Mouse (Mus musculus): ENCODE results near the gene Pik3r5. TPM values are rescaled to one million over a fixed set of nuclear protein-coding genes. Genes with fewer than 3 reads are reported as not detected.

Pik3r5 gene
- total and polyA plus RNA-seq, 2 experiments from 2014 or later = 0.65 to 1.4 TPM

DNA sequence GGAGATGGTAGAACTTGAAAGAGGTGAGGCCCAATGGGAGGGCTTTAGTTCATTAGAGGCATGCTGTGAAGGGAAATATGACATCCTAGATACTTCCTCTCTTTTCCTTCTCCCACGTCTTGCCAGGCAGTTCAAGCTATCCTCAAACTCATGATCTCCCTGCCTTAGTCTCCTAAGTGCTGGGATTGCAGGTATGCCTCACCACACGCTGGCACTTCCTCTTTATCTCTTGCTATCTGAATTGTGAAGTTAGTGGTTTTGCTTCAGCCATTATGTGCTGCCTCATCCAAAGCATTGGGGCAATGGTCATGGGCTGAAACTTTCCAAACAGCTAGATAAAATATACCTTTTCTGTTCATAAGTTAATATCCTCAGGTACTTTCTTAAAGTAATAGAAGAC lies 77.3 kb downstream of the Pik3r5 start:
- Histone ChIP-seq H3K9me3 (ENCODE audit: low read length) (no peaks in the 10 kb centered on the region), H3K4me1 (ENCODE audit: insufficient read depth, low read length) (no peaks in the 10 kb centered on the region), H3K9ac (replicated peaks; ENCODE audit: low read length) (no peak overlapping the region), H3K27me3 (ENCODE audit: insufficient read depth, low read length) (no peaks in the 10 kb centered on the region), H3K4me3 (ENCODE audit: low read length) (no peak overlapping the region), H3K27ac (no peak overlapping the region), H3K36me3 (ENCODE audit: insufficient read depth, low read length) (no peaks in the 10 kb centered on the region), H3K4me2 (ENCODE audit: low read depth, low read length) (no peak overlapping the region)
- no peak for TF ChIP-seq CTCF (IDR thresholded peaks at IDR 0.05; ENCODE audit: low read depth)
- no peak for DNase-seq (ENCODE audit: low spot score)
- WGBS = 69% methylated on average over 2 of the region's 2 CpGs
- no peak for ATAC-seq

GRCm38 (mm10) chr11:68513969-68514368 lies 82.0 kb downstream of the Pik3r5 start:
- no peak overlapping the region for H3K27ac ChIP-seq
- no peak for ATAC-seq
- no peaks in the 10 kb centered on the region for H3K9me3 ChIP-seq (ENCODE audit: low read length)
- no peaks in the 10 kb centered on the region for H3K4me1 ChIP-seq (ENCODE audit: insufficient read depth, low read length)
- TF ChIP-seq CTCF (IDR thresholded peaks at IDR 0.05; ENCODE audit: low read depth) = no peak
- no peak overlapping the region for H3K4me2 ChIP-seq (ENCODE audit: low read depth, low read length)
- DNase-seq (ENCODE audit: low spot score) = no peak
- H3K4me3 ChIP-seq (ENCODE audit: low read length) = no peak overlapping the region
- WGBS = 49% methylated on average over 3 of the region's 3 CpGs
- no peaks in the 10 kb centered on the region for H3K36me3 ChIP-seq (ENCODE audit: insufficient read depth, low read length)
- no peaks in the 10 kb centered on the region for H3K27me3 ChIP-seq (ENCODE audit: insufficient read depth, low read length)
- H3K9ac ChIP-seq (replicated peaks; ENCODE audit: low read length) = no peak overlapping the region

- Histone ChIP-seq H3K9me3 (ENCODE audit: low read length) (0 out of 2 replicates have a peak, but pooled peaks cover 3% of the 10 kb centered on the region), H3K27ac (no peak overlapping the region), H3K9ac (replicated peaks; ENCODE audit: low read length) (no peak overlapping the region), H3K36me3 (ENCODE audit: insufficient read depth, low read length) (no peaks in the 10 kb centered on the region), H3K4me2 (ENCODE audit: low read depth, low read length) (no peak overlapping the region), H3K4me3 (ENCODE audit: low read length) (no peak overlapping the region), H3K4me1 (ENCODE audit: insufficient read depth, low read length) (no peaks in the 10 kb centered on the region), H3K27me3 (ENCODE audit: insufficient read depth, low read length) (no peaks in the 10 kb centered on the region)
- DNase-seq (ENCODE audit: low spot score) = no peak
- ATAC-seq = no peak
- WGBS = 94% methylated on average over 4 of the region's 4 CpGs
- no peak for TF ChIP-seq CTCF (IDR thresholded peaks at IDR 0.05; ENCODE audit: low read depth)
Observed at GRCm38 (mm10) chr11:68519362-68519761, 87.4 kb downstream of the Pik3r5 start.

DNA sequence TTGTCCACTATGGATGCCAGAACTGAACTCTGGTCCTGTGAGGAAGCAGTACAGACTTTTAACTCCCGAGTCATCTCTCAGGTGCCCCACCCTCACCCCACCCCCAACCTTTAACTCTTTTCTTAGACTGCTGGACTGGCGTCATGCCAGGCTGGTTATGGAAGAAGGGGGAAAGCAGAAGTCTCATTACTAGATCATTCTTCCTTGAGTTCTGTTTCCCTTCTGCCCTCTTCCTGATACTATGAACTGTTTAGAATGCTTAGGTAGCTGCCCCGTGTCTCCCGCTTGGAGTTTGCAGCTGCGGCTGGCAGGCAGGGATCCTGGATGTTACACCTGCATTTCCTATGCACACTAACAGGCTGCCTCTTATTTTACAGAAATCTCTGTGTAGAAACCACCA lies 87.9 kb downstream of the Pik3r5 start:
- Histone ChIP-seq H3K4me1 (ENCODE audit: insufficient read depth, low read length) (no peaks in the 10 kb centered on the region), H3K9me3 (ENCODE audit: low read length) (0 out of 2 replicates have a peak, but pooled peaks cover 3% of the 10 kb centered on the region), H3K4me3 (ENCODE audit: low read length) (no peak overlapping the region), H3K27ac (no peak overlapping the region), H3K4me2 (ENCODE audit: low read depth, low read length) (no peak overlapping the region), H3K9ac (replicated peaks; ENCODE audit: low read length) (no peak overlapping the region), H3K27me3 (ENCODE audit: insufficient read depth, low read length) (no peaks in the 10 kb centered on the region), H3K36me3 (ENCODE audit: insufficient read depth, low read length) (no peaks in the 10 kb centered on the region)
- WGBS = 83% methylated on average over 5 of the region's 5 CpGs
- DNase-seq (ENCODE audit: low spot score) = no peak
- no peak for TF ChIP-seq CTCF (IDR thresholded peaks at IDR 0.05; ENCODE audit: low read depth)
- ATAC-seq = no peak

DNA sequence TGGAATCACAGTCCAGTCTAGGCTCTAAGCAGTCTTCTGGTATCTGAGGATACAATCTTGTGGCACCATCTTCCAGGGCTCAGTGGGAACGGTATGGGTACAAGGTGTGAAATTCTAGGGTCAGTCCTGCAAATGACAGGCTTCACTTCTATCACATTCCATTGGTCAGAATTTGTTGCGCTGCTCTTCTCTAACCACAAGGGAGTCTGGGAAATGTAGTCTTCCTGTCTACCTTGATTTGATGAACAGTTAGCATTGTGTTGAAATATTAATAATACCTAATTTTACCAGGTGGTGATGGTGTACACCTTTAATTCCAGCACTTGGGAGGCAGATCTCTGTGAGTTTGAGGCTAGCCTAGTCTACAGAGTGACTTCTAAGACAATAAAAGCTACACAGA lies 88.5 kb downstream of the Pik3r5 start:
- no peaks in the 10 kb centered on the region for H3K36me3 ChIP-seq (ENCODE audit: insufficient read depth, low read length)
- no peak for TF ChIP-seq CTCF (IDR thresholded peaks at IDR 0.05; ENCODE audit: low read depth)
- WGBS = 90% methylated on average over 2 of the region's 2 CpGs

GRCm38 (mm10) chr11:68521352-68521751 lies 89.4 kb downstream of the Pik3r5 start:
- H3K9ac ChIP-seq (replicated peaks; ENCODE audit: low read length) = no peak overlapping the region
- no peaks in the 10 kb centered on the region for H3K36me3 ChIP-seq (ENCODE audit: insufficient read depth, low read length)
- DNase-seq (ENCODE audit: low spot score) (no peak), ATAC-seq (no peak)
- no peaks in the 10 kb centered on the region for H3K4me1 ChIP-seq (ENCODE audit: insufficient read depth, low read length)
- WGBS = 76% methylated on average over 5 of the region's 5 CpGs
- no peak overlapping the region for H3K27ac ChIP-seq
- 0 out of 2 replicates have a peak, but pooled peaks cover 3% of the 10 kb centered on the region for H3K9me3 ChIP-seq (ENCODE audit: low read length)
- no peaks in the 10 kb centered on the region for H3K27me3 ChIP-seq (ENCODE audit: insufficient read depth, low read length)
- peak; percentile 17; the same call in 1 of the 2 replicates for TF ChIP-seq CTCF (IDR thresholded peaks at IDR 0.05; ENCODE audit: low read depth)
- H3K4me2 ChIP-seq (ENCODE audit: low read depth, low read length) = no peak overlapping the region
- no peak overlapping the region for H3K4me3 ChIP-seq (ENCODE audit: low read length)

More for the DNA sequence above, 88.5 kb downstream of the Pik3r5 start:
- Histone ChIP-seq H3K4me2 (ENCODE audit: low read depth, low read length) (no peak overlapping the region), H3K9me3 (ENCODE audit: low read length) (0 out of 2 replicates have a peak, but pooled peaks cover 3% of the 10 kb centered on the region), H3K9ac (replicated peaks; ENCODE audit: low read length) (no peak overlapping the region), H3K4me1 (ENCODE audit: insufficient read depth, low read length) (no peaks in the 10 kb centered on the region), H3K4me3 (ENCODE audit: low read length) (no peak overlapping the region), H3K27ac (no peak overlapping the region), H3K27me3 (ENCODE audit: insufficient read depth, low read length) (no peaks in the 10 kb centered on the region)
- ATAC-seq (no peak), DNase-seq (ENCODE audit: low spot score) (no peak)

- Histone ChIP-seq H3K27me3 (ENCODE audit: insufficient read depth, low read length) (no peaks in the 10 kb centered on the region), H3K36me3 (ENCODE audit: insufficient read depth, low read length) (no peaks in the 10 kb centered on the region), H3K4me3 (ENCODE audit: low read length) (no peak overlapping the region), H3K27ac (no peak overlapping the region), H3K4me2 (ENCODE audit: low read depth, low read length) (no peak overlapping the region), H3K9me3 (ENCODE audit: low read length) (no peaks in the 10 kb centered on the region), H3K4me1 (ENCODE audit: insufficient read depth, low read length) (no peaks in the 10 kb centered on the region), H3K9ac (replicated peaks; ENCODE audit: low read length) (no peak overlapping the region)
- ATAC-seq = no peak
- 71% methylated on average over 4 of the region's 4 CpGs for WGBS
- no peak for TF ChIP-seq CTCF (IDR thresholded peaks at IDR 0.05; ENCODE audit: low read depth)
- no peak for DNase-seq (ENCODE audit: low spot score)
Observed at GRCm38 (mm10) chr11:68526441-68526840, 94.5 kb downstream of the Pik3r5 start.

All from hindbrain, postnatal 0 days (tissue).